Mouse (Mus musculus): ENCODE measurements around the gene Slc2a3. TPM values are rescaled to one million over a fixed set of nuclear protein-coding genes. Genes with fewer than 3 reads are reported as not detected.
"Not testable (repeated sequence)": the region's sequence is repeated elsewhere in the genome, so short reads cannot be mapped to it uniquely, and the experiment has no call there.

Slc2a3 gene
- polyA plus RNA-seq, 1 experiment = 12.8 TPM

GRCm38 (mm10) chr6:122741460-122742227 is 59.8 kb downstream of the Slc2a3 start:
- no peak for TF ChIP-seq CTCF (IDR thresholded peaks at IDR 0.05; ENCODE audit: borderline replicate concordance, control insufficient read depth, extremely low read depth, insufficient read depth, low read length, poor library complexity)
- TF ChIP-seq POLR2A (IDR thresholded peaks at IDR 0.05; ENCODE audit: control insufficient read depth, extremely low read depth, insufficient read depth, low read length, poor library complexity) = no peak
- DNase-seq = no peak
- 5% methylated on average over 25 of the region's 25 CpGs for WGBS
- Histone ChIP-seq H3K36me3 (ENCODE audit: control insufficient read depth, insufficient read depth, low read length) (no peaks in the 10 kb centered on the region), H3K4me3 (ENCODE audit: control insufficient read depth, insufficient read depth, low read length) (peak overlapping the region; percentile 45), H3K27ac (ENCODE audit: control insufficient read depth, insufficient read depth, low read length) (no peak overlapping the region), H3K4me1 (replicated peaks; ENCODE audit: control insufficient read depth, insufficient read depth, low read length) (peaks cover 25% of the 10 kb centered on the region), H3K27me3 (ENCODE audit: control insufficient read depth, insufficient read depth, low read length) (no peaks in the 10 kb centered on the region)

DNA sequence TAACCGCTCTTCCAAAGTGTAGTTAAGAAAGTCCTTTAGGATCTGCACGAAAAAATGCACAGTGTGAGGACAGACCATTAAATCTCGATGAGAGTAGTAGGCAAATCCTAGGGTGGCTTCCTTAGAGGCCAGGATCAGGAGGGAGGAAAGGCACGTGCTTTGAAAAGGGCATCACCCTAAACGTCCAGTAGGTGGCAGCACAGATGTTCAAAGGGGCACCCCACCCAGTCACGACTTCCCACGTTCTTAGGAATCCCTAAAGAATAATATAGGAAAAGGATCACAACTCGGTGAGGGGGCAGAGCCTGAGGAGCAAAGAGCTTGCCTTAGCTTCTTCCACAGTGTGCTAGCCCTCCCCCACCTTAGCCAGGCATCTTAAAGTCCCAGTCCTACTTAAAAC is 61.5 kb downstream of the Slc2a3 start:
- Histone ChIP-seq H3K36me3 (ENCODE audit: control insufficient read depth, insufficient read depth, low read length) (no peaks in the 10 kb centered on the region), H3K27me3 (ENCODE audit: control insufficient read depth, insufficient read depth, low read length) (no peaks in the 10 kb centered on the region), H3K4me1 (replicated peaks; ENCODE audit: control insufficient read depth, insufficient read depth, low read length) (peaks cover 25% of the 10 kb centered on the region), H3K27ac (ENCODE audit: control insufficient read depth, insufficient read depth, low read length) (no peak overlapping the region), H3K4me3 (ENCODE audit: control insufficient read depth, insufficient read depth, low read length) (no peak overlapping the region)
- TF ChIP-seq POLR2A (IDR thresholded peaks at IDR 0.05; ENCODE audit: control insufficient read depth, extremely low read depth, insufficient read depth, low read length, poor library complexity) = no peak
- peak; percentile 64; the same call in 1 of the 2 replicates for TF ChIP-seq CTCF (IDR thresholded peaks at IDR 0.05; ENCODE audit: borderline replicate concordance, control insufficient read depth, extremely low read depth, insufficient read depth, low read length, poor library complexity)
- 19% methylated on average over 8 of the region's 8 CpGs for WGBS
- peak; percentile 65 for DNase-seq

DNA sequence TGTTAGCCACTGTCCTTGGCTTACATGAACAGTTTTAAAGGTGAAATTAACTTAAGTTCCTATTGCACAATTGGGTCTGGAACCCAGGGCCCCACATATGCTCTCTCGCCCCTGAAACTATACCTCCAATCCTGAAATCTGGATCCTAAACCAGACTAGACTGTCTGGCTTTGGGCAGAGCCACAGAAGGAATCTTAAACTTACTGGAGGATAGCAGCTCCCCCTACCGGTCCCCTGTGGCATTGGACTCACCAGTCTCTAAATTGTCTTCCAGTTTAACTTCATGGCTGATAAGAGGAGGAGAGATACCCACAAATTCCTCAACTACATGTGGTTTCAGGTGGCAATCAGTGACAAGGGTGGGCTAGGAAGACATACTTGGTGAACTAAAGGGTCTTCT is 81.5 kb downstream of the Slc2a3 start:
- TF ChIP-seq CTCF (IDR thresholded peaks at IDR 0.05; ENCODE audit: borderline replicate concordance, control insufficient read depth, extremely low read depth, insufficient read depth, low read length, poor library complexity) (no peak), POLR2A (IDR thresholded peaks at IDR 0.05; ENCODE audit: control insufficient read depth, extremely low read depth, insufficient read depth, low read length, poor library complexity) (no peak)
- WGBS = 37% methylated on average over 2 of the region's 2 CpGs
- no peak overlapping the region for H3K4me3 ChIP-seq (ENCODE audit: control insufficient read depth, insufficient read depth, low read length)
- DNase-seq = peak; percentile 54
- H3K27ac ChIP-seq (ENCODE audit: control insufficient read depth, insufficient read depth, low read length) = no peak overlapping the region
- no peaks in the 10 kb centered on the region; the same call in 1 of the 2 replicates for H3K27me3 ChIP-seq (ENCODE audit: control insufficient read depth, insufficient read depth, low read length)
- no peaks in the 10 kb centered on the region for H3K36me3 ChIP-seq (ENCODE audit: control insufficient read depth, insufficient read depth, low read length)
- no peaks in the 10 kb centered on the region for H3K4me1 ChIP-seq (replicated peaks; ENCODE audit: control insufficient read depth, insufficient read depth, low read length)

GRCm38 (mm10) chr6:122718224-122718623 is 83.2 kb downstream of the Slc2a3 start:
- DNase-seq; H3K27ac ChIP-seq (ENCODE audit: control insufficient read depth, insufficient read depth, low read length); H3K27me3 ChIP-seq (ENCODE audit: control insufficient read depth, insufficient read depth, low read length); H3K4me1 ChIP-seq (replicated peaks; ENCODE audit: control insufficient read depth, insufficient read depth, low read length); H3K36me3 ChIP-seq (ENCODE audit: control insufficient read depth, insufficient read depth, low read length); H3K4me3 ChIP-seq (ENCODE audit: control insufficient read depth, insufficient read depth, low read length): not testable (repeated sequence)
- WGBS = 94% methylated on average over 1 of the region's 1 CpGs

GRCm38 (mm10) chr6:122715886-122716285 is 85.6 kb downstream of the Slc2a3 start:
- Histone ChIP-seq H3K27me3 (ENCODE audit: control insufficient read depth, insufficient read depth, low read length) (no peaks in the 10 kb centered on the region; the same call in 1 of the 2 replicates), H3K4me3 (ENCODE audit: control insufficient read depth, insufficient read depth, low read length) (no peak overlapping the region), H3K36me3 (ENCODE audit: control insufficient read depth, insufficient read depth, low read length) (no peaks in the 10 kb centered on the region), H3K4me1 (replicated peaks; ENCODE audit: control insufficient read depth, insufficient read depth, low read length) (no peaks in the 10 kb centered on the region), H3K27ac (ENCODE audit: control insufficient read depth, insufficient read depth, low read length) (no peak overlapping the region)
- WGBS = 49% methylated on average over 4 of the region's 4 CpGs
- no peak for DNase-seq
- TF ChIP-seq POLR2A (IDR thresholded peaks at IDR 0.05; ENCODE audit: control insufficient read depth, extremely low read depth, insufficient read depth, low read length, poor library complexity) (no peak), CTCF (IDR thresholded peaks at IDR 0.05; ENCODE audit: borderline replicate concordance, control insufficient read depth, extremely low read depth, insufficient read depth, low read length, poor library complexity) (no peak)

- 75% methylated on average over 7 of the region's 7 CpGs for WGBS
- DNase-seq = no peak
These were observed 86.6 kb downstream of the Slc2a3 start for GRCm38 (mm10) chr6:122714707-122715365.

GRCm38 (mm10) chr6:122713116-122713515 is 88.3 kb downstream of the Slc2a3 start:
- not testable (repeated sequence) for DNase-seq; H3K27me3 ChIP-seq (ENCODE audit: control insufficient read depth, insufficient read depth, low read length); H3K4me1 ChIP-seq (replicated peaks; ENCODE audit: control insufficient read depth, insufficient read depth, low read length); H3K4me3 ChIP-seq (ENCODE audit: control insufficient read depth, insufficient read depth, low read length); H3K27ac ChIP-seq (ENCODE audit: control insufficient read depth, insufficient read depth, low read length); H3K36me3 ChIP-seq (ENCODE audit: control insufficient read depth, insufficient read depth, low read length)
- WGBS = 95% methylated on average over 7 of the region's 7 CpGs

More at GRCm38 (mm10) chr6:122714707-122715365, 86.6 kb downstream of the Slc2a3 start:
- no peak overlapping the region for H3K27ac ChIP-seq (ENCODE audit: control insufficient read depth, insufficient read depth, low read length)
- H3K27me3 ChIP-seq (ENCODE audit: control insufficient read depth, insufficient read depth, low read length) = no peaks in the 10 kb centered on the region; the same call in 1 of the 2 replicates
- H3K4me3 ChIP-seq (ENCODE audit: control insufficient read depth, insufficient read depth, low read length) = no peak overlapping the region
- no peak for TF ChIP-seq POLR2A (IDR thresholded peaks at IDR 0.05; ENCODE audit: control insufficient read depth, extremely low read depth, insufficient read depth, low read length, poor library complexity)
- TF ChIP-seq CTCF (IDR thresholded peaks at IDR 0.05; ENCODE audit: borderline replicate concordance, control insufficient read depth, extremely low read depth, insufficient read depth, low read length, poor library complexity) = no peak
- H3K36me3 ChIP-seq (ENCODE audit: control insufficient read depth, insufficient read depth, low read length) = no peaks in the 10 kb centered on the region
- no peaks in the 10 kb centered on the region for H3K4me1 ChIP-seq (replicated peaks; ENCODE audit: control insufficient read depth, insufficient read depth, low read length)

Data from thymus, adult 2 months (tissue).